Mouse (Mus musculus) intestine, embryonic 16.5 days (tissue): ENCODE measurements at regions not wholly inside any gene's neighbourhood (a gene's known extent, or its start where the extent isn't known, plus 50 kb on each side); places are given as distances from the start of the nearest gene placed in this dataset.
A peak's percentile ranks its signal among the peaks of the same experiment; 100 is the strongest.

Experiments
- ATAC-seq: fragments of 200-750 bp; cut with Nextera tagmentation; 2 replicates; pipeline ENCODE4 v1.8.0; 2017; ENCODE audit warnings: moderate TSS enrichment, moderate library complexity
- H3K27ac ChIP-seq: fragments of 300-500 bp; sonication (generic); 2 replicates; pipeline ENCODE4 v1.5.1; 2014; ENCODE audit warnings: mild to moderate bottlenecking, low read length
- H3K27me3 ChIP-seq: fragments of 300-500 bp; sonication (generic); replicated peaks from 2 replicates; pipeline ENCODE4 v1.6.1; 2014; ENCODE audit warnings: low read length, control low read depth, mixed read lengths; ENCODE audit not compliant: control insufficient read depth, insufficient read depth
- H3K36me3 ChIP-seq: fragments of 300-500 bp; sonication (generic); 2 replicates; pipeline ENCODE4 v1.6.1; 2014; ENCODE audit warnings: low read length, control low read depth; ENCODE audit not compliant: control insufficient read depth, insufficient read depth
- H3K4me1 ChIP-seq: fragments of 300-500 bp; sonication (generic); 2 replicates; pipeline ENCODE4 v1.6.1; 2014; ENCODE audit warnings: low read length, control low read depth, mixed read lengths; ENCODE audit not compliant: control insufficient read depth, insufficient read depth
- H3K4me2 ChIP-seq: fragments of 300-500 bp; sonication (generic); 2 replicates; pipeline ENCODE4 v1.6.1; 2014; ENCODE audit warnings: low read depth, low read length, control low read depth
- H3K4me3 ChIP-seq: fragments of 300-500 bp; sonication (generic); 2 replicates; pipeline ENCODE4 v1.5.1; 2014; ENCODE audit warnings: mild to moderate bottlenecking, low read length
- H3K9ac ChIP-seq: fragments of 300-500 bp; sonication (generic); 2 replicates; pipeline ENCODE4 v1.6.1; 2014; ENCODE audit warnings: low read depth, low read length
- H3K9me3 ChIP-seq: fragments of 300-500 bp; sonication (generic); 2 replicates; pipeline ENCODE4 v1.6.1; 2016; ENCODE audit warnings: low read length, control low read depth; ENCODE audit not compliant: control insufficient read depth
- WGBS: fragments of 180-500 bp; shearing (Covaris S2); extraction: QIAGEN DNeasy Blood & Tissue Kit; methylation state at CpG from one replicate; pipeline ENCODE4 v1.1.7; 2014; 5-methylcytosine and 5-hydroxymethylcytosine counted together

GRCm38 (mm10) chr9:111916684-111917535 is 226.8 kb upstream of the Stac start:
- no peak for ATAC-seq
- Histone ChIP-seq H3K9ac (no peak overlapping the region), H3K4me2 (0 out of 2 replicates have a peak overlapping the region, but pooled peaks have one; percentile 2)

DNA sequence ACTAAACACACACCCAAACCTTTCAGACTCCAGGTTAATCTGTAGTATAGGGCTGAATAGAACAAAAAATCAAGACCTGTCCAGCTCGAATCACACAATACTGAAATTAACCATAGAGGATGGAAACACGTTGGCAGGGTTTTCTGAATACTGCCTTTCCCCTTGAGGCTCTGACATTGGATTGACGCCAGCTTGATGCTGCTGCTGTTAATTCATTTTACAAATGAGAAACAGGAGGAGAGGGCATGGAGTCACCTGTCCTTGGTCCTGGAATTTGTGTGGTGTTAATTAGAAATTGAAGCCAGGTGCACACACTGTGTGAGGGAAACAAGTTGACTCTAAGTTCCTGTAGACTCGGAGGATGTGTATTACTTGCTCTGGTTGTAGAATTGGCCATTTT is 218.7 kb upstream of the Stac start:
- Histone ChIP-seq H3K4me2 (no peak overlapping the region), H3K9ac (no peak overlapping the region), H3K27ac (no peak overlapping the region), H3K27me3 (no peaks in the 10 kb centered on the region), H3K36me3 (no peaks in the 10 kb centered on the region), H3K4me1 (no peaks in the 10 kb centered on the region), H3K4me3 (no peak overlapping the region), H3K9me3 (no peaks in the 10 kb centered on the region)
- ATAC-seq = no peak
- 71% methylated on average over 4 of the region's 4 CpGs for WGBS

More at GRCm38 (mm10) chr9:111916684-111917535, 226.8 kb upstream of the Stac start:
- no peak overlapping the region for H3K27ac ChIP-seq
- H3K9me3 ChIP-seq = no peaks in the 10 kb centered on the region
- H3K36me3 ChIP-seq = no peaks in the 10 kb centered on the region
- 28% methylated on average over 17 of the region's 17 CpGs for WGBS
- H3K4me1 ChIP-seq = no peaks in the 10 kb centered on the region
- H3K4me3 ChIP-seq = no peak overlapping the region
- H3K27me3 ChIP-seq = no peaks in the 10 kb centered on the region

- Histone ChIP-seq H3K36me3 (no peaks in the 10 kb centered on the region), H3K27me3 (no peaks in the 10 kb centered on the region), H3K4me3 (no peak overlapping the region), H3K9ac (no peak overlapping the region), H3K9me3 (no peaks in the 10 kb centered on the region), H3K4me2 (no peak overlapping the region), H3K27ac (no peak overlapping the region), H3K4me1 (no peaks in the 10 kb centered on the region)
- no peak for ATAC-seq
Measured at GRCm38 (mm10) chr9:111900196-111900595, 210.0 kb upstream of the Stac start.

DNA sequence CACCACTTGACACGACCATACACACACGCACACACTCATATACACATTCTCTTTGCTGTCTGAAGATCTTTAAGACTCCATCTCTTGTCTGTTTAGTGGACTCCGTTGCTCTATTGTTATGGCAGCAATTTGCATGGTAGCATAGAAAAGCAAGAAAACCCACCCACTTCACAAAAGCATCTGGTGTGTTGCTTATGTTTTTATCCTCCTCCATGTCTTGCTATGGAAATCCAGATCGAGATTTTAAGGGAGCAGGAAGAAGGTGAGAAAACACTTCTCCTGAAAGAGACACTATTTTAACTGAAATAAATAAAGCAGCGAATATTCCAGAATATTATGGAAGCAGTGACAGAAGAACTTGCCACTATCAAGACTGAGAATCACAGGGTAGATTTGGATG is 207.5 kb upstream of the Stac start:
- Histone ChIP-seq H3K27ac (no peak overlapping the region), H3K27me3 (no peaks in the 10 kb centered on the region), H3K36me3 (no peaks in the 10 kb centered on the region), H3K9me3 (no peaks in the 10 kb centered on the region), H3K4me1 (no peaks in the 10 kb centered on the region), H3K4me2 (no peak overlapping the region), H3K9ac (no peak overlapping the region), H3K4me3 (no peak overlapping the region)
- ATAC-seq = no peak
- WGBS = 78% methylated on average over 5 of the region's 5 CpGs

GRCm38 (mm10) chr9:111879710-111880109 is 189.6 kb upstream of the Stac start:
- ATAC-seq = no peak
- 60% methylated on average over 2 of the region's 2 CpGs for WGBS
- Histone ChIP-seq H3K9ac (no peak overlapping the region), H3K36me3 (no peaks in the 10 kb centered on the region), H3K4me3 (no peak overlapping the region), H3K27ac (no peak overlapping the region), H3K9me3 (no peaks in the 10 kb centered on the region), H3K4me1 (no peaks in the 10 kb centered on the region), H3K4me2 (no peak overlapping the region), H3K27me3 (no peaks in the 10 kb centered on the region)

GRCm38 (mm10) chr9:111876846-111877245 is 186.7 kb upstream of the Stac start:
- Histone ChIP-seq H3K27me3 (no peaks in the 10 kb centered on the region), H3K9me3 (no peaks in the 10 kb centered on the region), H3K9ac (no peak overlapping the region), H3K4me2 (no peak overlapping the region), H3K36me3 (no peaks in the 10 kb centered on the region), H3K4me1 (no peaks in the 10 kb centered on the region), H3K27ac (no peak overlapping the region), H3K4me3 (no peak overlapping the region)
- ATAC-seq = no peak
- WGBS = 73% methylated on average over 5 of the region's 5 CpGs

DNA sequence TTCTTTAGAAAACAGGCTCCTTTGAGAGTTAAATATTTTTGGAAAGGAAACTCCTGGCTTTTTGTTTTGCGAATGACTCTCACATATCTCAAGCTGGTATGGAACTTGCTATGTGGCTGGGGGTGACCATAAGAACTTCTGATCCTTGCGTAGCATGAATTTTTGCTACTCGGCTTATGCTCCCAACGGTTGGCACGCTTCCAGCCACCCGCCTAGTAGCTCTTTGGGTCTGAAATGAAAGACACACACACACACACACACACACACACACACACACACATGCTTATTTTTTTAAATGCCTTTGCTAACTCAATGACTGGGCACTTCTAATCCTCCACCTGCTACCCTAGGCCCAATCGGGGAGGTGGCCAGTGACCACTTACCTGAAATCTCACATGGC is 180.3 kb upstream of the Stac start:
- H3K9ac ChIP-seq = no peak overlapping the region
- H3K4me3 ChIP-seq = no peak overlapping the region
- H3K36me3 ChIP-seq = no peaks in the 10 kb centered on the region
- H3K4me1 ChIP-seq = no peaks in the 10 kb centered on the region
- 82% methylated on average over 7 of the region's 7 CpGs for WGBS
- H3K27ac ChIP-seq = no peak overlapping the region
- no peak overlapping the region for H3K4me2 ChIP-seq
- ATAC-seq = no peak
- no peaks in the 10 kb centered on the region for H3K9me3 ChIP-seq
- H3K27me3 ChIP-seq = no peaks in the 10 kb centered on the region

- Histone ChIP-seq H3K4me3 (no peak overlapping the region), H3K27ac (no peak overlapping the region), H3K4me2 (no peak overlapping the region), H3K9me3 (no peaks in the 10 kb centered on the region), H3K27me3 (no peaks in the 10 kb centered on the region), H3K9ac (no peak overlapping the region), H3K4me1 (no peaks in the 10 kb centered on the region), H3K36me3 (no peaks in the 10 kb centered on the region)
- 68% methylated on average over 4 of the region's 4 CpGs for WGBS
- ATAC-seq = no peak
Measured at GRCm38 (mm10) chr9:111869801-111870382, 179.7 kb upstream of the Stac start.

DNA sequence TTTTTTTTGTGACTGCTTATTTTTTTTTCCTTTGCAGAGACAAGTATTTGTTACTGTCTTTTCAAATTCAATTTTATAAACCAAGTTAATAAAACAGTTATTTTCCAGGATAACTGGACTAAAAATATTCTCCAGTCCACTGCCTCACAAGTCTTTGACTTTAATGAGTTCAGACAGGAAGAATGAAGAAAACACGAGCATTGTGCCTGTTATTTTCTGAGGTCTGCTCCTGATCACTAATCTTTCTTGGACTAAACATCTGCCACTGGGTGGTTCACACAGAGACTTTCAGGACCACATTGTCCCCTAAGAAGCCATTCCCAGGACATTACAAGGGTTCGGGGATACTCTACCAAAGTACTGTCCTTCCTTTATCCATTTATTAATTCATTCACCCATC is 167.9 kb upstream of the Stac start:
- Histone ChIP-seq H3K4me2 (no peak overlapping the region), H3K9ac (no peak overlapping the region), H3K27me3 (no peaks in the 10 kb centered on the region), H3K9me3 (no peaks in the 10 kb centered on the region), H3K4me3 (no peak overlapping the region), H3K27ac (no peak overlapping the region), H3K36me3 (no peaks in the 10 kb centered on the region), H3K4me1 (no peaks in the 10 kb centered on the region)
- ATAC-seq = no peak
- 62% methylated on average over 2 of the region's 2 CpGs for WGBS
